ENCODE assay signal across 9 mouse cellular contexts in the genomic region with DNA sequence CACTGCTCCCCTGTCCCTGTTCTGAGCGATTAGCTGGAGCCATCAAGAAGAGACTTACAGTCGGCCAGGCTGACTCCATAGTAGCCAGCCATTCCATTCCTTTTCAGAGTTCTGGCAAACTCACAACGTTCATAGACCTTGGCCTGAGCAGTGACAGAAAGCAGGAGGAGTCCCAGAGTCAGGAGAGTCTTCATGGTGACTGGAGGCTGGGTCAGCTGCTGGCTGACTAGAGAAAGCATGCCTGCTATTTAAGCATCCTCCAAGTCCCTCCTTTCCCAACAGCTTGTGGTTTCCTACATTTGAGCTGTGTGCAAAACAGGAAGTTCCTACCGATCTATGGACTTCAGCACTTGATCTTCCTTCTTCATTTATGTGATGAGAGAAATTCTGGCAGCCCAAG. TPM values are rescaled to one million over a fixed set of nuclear protein-coding genes. Genes with fewer than 3 reads are reported as not detected.
DNase-seq lines count a peak whose midpoint lies in the region; ATAC-seq lines count a peak whose summit lies in the region.
"Had no signal": no experiment of that assay in that cellular context is flagged by ENCODE, and none has a peak within 500 bp of the region (broad histone marks: within the 10 kb centered on the region; RNA-seq: fewer than 3 reads in every experiment).

Lyz2 (minus strand) TSS at position 273 of the 400 bp plus-strand sequence.

- H3K36me3 ChIP-seq in neural tube, embryonic 11.5 days (ENCODE audit: control insufficient read depth, insufficient read depth, low read length): no peaks in the 10 kb centered on the region
- H3K36me3 ChIP-seq in embryonic facial prominence, embryonic 12.5 days: no peaks in the 10 kb centered on the region
- H3K36me3 ChIP-seq in heart, embryonic 11.5 days (ENCODE audit: control insufficient read depth, insufficient read depth, low read length): no peaks in the 10 kb centered on the region
- H3K36me3 ChIP-seq in kidney, embryonic 16.5 days (ENCODE audit: insufficient read depth, low read length): no peaks in the 10 kb centered on the region

- 69% methylated on average over 4 of the region's 4 CpGs for WGBS in neural tube, embryonic 11.5 days
- 62% methylated on average over 4 of the region's 4 CpGs for WGBS in embryonic facial prominence, embryonic 12.5 days
- WGBS in heart, embryonic 11.5 days (ENCODE audit: insufficient replicate concordance): 34% methylated on average over 4 of the region's 4 CpGs
- WGBS in kidney, embryonic 16.5 days: 64% methylated on average over 4 of the region's 4 CpGs

- no peak within 1 kb of the TSS for H3K9ac ChIP-seq in neural tube, embryonic 11.5 days (ENCODE audit: low read length)
- H3K9ac ChIP-seq in embryonic facial prominence, embryonic 12.5 days: no peak within 1 kb of the TSS
- no peak within 1 kb of the TSS for H3K9ac ChIP-seq in heart, embryonic 11.5 days (ENCODE audit: low read depth, low read length)
- H3K9ac ChIP-seq in kidney, embryonic 16.5 days (replicated peaks; ENCODE audit: low read length): no peak within 1 kb of the TSS

- no peak within 1 kb of the TSS for H3K4me2 ChIP-seq in neural tube, embryonic 11.5 days (ENCODE audit: low read depth)
- no peak within 1 kb of the TSS for H3K4me2 ChIP-seq in embryonic facial prominence, embryonic 12.5 days (replicated peaks)
- H3K4me2 ChIP-seq in heart, embryonic 11.5 days: peak within 1 kb of the TSS; percentile 11; the same call in 1 of the 2 replicates
- no peak within 1 kb of the TSS for H3K4me2 ChIP-seq in kidney, embryonic 16.5 days (replicated peaks; ENCODE audit: low read depth, low read length)

- H3K4me3 ChIP-seq in neural tube, embryonic 11.5 days (ENCODE audit: low read depth, low read length): no peak within 1 kb of the TSS
- no peak within 1 kb of the TSS for H3K4me3 ChIP-seq in embryonic facial prominence, embryonic 12.5 days
- no peak within 1 kb of the TSS for H3K4me3 ChIP-seq in heart, embryonic 11.5 days (ENCODE audit: low read depth, low read length)
- H3K4me3 ChIP-seq in kidney, embryonic 16.5 days (ENCODE audit: low read length): no peak within 1 kb of the TSS
- H3K4me3 ChIP-seq: myocyte had no signal

- H3K4me1 ChIP-seq in neural tube, embryonic 11.5 days (ENCODE audit: control insufficient read depth, insufficient read depth, low read length): no peaks in the 10 kb centered on the region
- H3K4me1 ChIP-seq in embryonic facial prominence, embryonic 12.5 days: no peaks in the 10 kb centered on the region
- H3K4me1 ChIP-seq in heart, embryonic 11.5 days (ENCODE audit: control insufficient read depth, insufficient read depth, low read length): peaks cover 10% of the 10 kb centered on the region
- no peaks in the 10 kb centered on the region for H3K4me1 ChIP-seq in kidney, embryonic 16.5 days (ENCODE audit: insufficient read depth, low read length)

- ATAC-seq in neural tube, embryonic 11.5 days (ENCODE audit: insufficient read depth, low FRiP score, low TSS enrichment): no peak
- no peak for ATAC-seq in embryonic facial prominence, embryonic 12.5 days (ENCODE audit: insufficient number of reproducible peaks, insufficient read depth, low FRiP score, low TSS enrichment)
- no peak for ATAC-seq in heart, embryonic 11.5 days (replicated peaks; ENCODE audit: insufficient number of reproducible peaks, low FRiP score, low TSS enrichment)
- no peak for ATAC-seq in kidney, embryonic 16.5 days (ENCODE audit: low FRiP score, low TSS enrichment)

- no peak for DNase-seq in neural tube, embryonic 11.5 days (ENCODE audit: low spot score)
- DNase-seq in neural tube, embryonic 10.5 days (ENCODE audit: extremely low spot score, low spot score): no peak
- DNase-seq in lung, postnatal 4 days: peak; percentile 51 to 63
- no peak for DNase-seq in cerebellum, adult 11 months
- no peak for DNase-seq in spleen, adult 18-20 months

- H3K9me3 ChIP-seq in neural tube, embryonic 11.5 days (ENCODE audit: control insufficient read depth, low read length): no peaks in the 10 kb centered on the region
- H3K9me3 ChIP-seq in embryonic facial prominence, embryonic 12.5 days: no peaks in the 10 kb centered on the region
- H3K9me3 ChIP-seq in heart, embryonic 11.5 days (replicated peaks; ENCODE audit: control insufficient read depth, low read length): no peaks in the 10 kb centered on the region
- H3K9me3 ChIP-seq in kidney, embryonic 16.5 days (ENCODE audit: low read length): no peaks in the 10 kb centered on the region

- H3K27me3 ChIP-seq in neural tube, embryonic 11.5 days (ENCODE audit: control insufficient read depth, insufficient read depth, low read length): no peaks in the 10 kb centered on the region
- H3K27me3 ChIP-seq in embryonic facial prominence, embryonic 12.5 days: no peaks in the 10 kb centered on the region; the same call in 1 of the 2 replicates
- H3K27me3 ChIP-seq in heart, embryonic 11.5 days (ENCODE audit: control insufficient read depth, insufficient read depth, low read length): peaks cover 6% of the 10 kb centered on the region; the same call in 1 of the 2 replicates
- H3K27me3 ChIP-seq in kidney, embryonic 16.5 days (ENCODE audit: insufficient read depth, low read length): no peaks in the 10 kb centered on the region

- no peak within 1 kb of the TSS for H3K27ac ChIP-seq in neural tube, embryonic 11.5 days (ENCODE audit: low read depth, low read length)
- no peak within 1 kb of the TSS for H3K27ac ChIP-seq in embryonic facial prominence, embryonic 12.5 days
- no peak within 1 kb of the TSS for H3K27ac ChIP-seq in heart, embryonic 11.5 days (ENCODE audit: low read depth, low read length)
- no peak within 1 kb of the TSS for H3K27ac ChIP-seq in kidney, embryonic 16.5 days (ENCODE audit: low read length)

RNA-seq across cellular contexts. Expression of gene Lyz2, which starts in this region (rescaled TPM):
- 12.1 and 16.8 TPM in 2 replicates for polyA plus RNA-seq in neural tube, embryonic 11.5 days (2014; fragmentation: Nextera tagmentation; extraction: Ambion mirVana)
- 19.5 and 19.6 TPM in 2 replicates for polyA plus RNA-seq in embryonic facial prominence, embryonic 12.5 days (2016; fragmentation: Nextera tagmentation; extraction: Ambion mirVana)
- polyA plus RNA-seq in heart, embryonic 11.5 days (2014; fragmentation: Nextera tagmentation; extraction: Ambion mirVana): 65.0 and 75.3 TPM in 2 replicates
- 54.1 and 65.5 TPM in 2 replicates for polyA plus RNA-seq in kidney, embryonic 16.5 days (2015; fragmentation: Nextera tagmentation; extraction: Ambion mirVana)

Comparison
In these comparisons a context has a peak if more than half of its experiments do, and no peak if none do; other contexts are left out.
1. DNase-seq: peak in lung, postnatal 4 days (2 of 2); none in neural tube, embryonic 11.5 days (single experiment), neural tube, embryonic 10.5 days (single experiment), cerebellum, adult 11 months (single experiment) and spleen, adult 18-20 months (0 of 2).